Mouse (Mus musculus) cerebellum, postnatal 14 days (tissue): ENCODE results near the gene Gm11273.
"Not testable (repeated sequence)": the region's sequence is repeated elsewhere in the genome, so short reads cannot be mapped to it uniquely, and the experiment has no call there.

Experiments
- DNase-seq, 2 experiments: peaks; one replicate each; pipeline ENCODE4 v3.0.0; 2021; ENCODE audit warnings: mixed read lengths in 2 of 2

The Gm11273 gene

GRCm38 (mm10) chr13:21501182-21501581, at the start of gene Gm11273:
TSS of gene Gm11273 (minus strand) at chr13:21501418.
- not testable (repeated sequence) for DNase-seq

DNA sequence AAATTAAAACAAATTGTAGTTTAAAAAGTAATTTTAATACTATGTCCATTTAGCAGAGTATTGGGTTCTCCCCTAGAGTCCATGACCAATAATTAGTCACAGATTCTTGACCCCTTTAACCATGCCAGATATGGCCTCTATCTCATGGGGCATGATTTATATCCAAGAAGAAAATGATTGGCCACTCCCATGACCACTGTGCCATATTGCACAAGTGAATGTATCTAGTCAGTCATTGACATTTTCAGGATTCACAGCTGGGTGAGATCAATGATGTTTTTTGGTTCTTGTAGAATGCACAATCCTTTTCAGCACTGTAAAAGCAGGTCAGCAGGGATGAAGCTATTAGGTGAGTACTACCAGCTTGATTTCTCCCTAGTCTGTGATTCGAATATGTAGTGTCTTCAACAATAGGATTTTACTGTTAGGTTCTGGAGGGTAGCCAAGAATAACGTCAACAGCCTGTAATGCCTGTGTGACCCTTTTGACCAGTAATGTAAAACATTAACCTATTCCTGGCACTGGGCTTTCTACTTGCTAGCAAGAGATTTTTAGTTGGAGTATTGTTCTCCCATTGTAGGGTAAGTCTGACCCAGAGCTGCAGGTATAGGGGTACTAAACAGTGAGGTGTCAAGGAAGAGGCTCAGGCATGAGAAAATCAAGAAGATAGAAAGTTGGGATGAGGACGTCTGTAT, 49.3 kb upstream of the Gm11273 start:
- no peak for DNase-seq

- DNase-seq = no peak
These were observed 48.3 kb upstream of the Gm11273 start for GRCm38 (mm10) chr13:21549487-21549886.

GRCm38 (mm10) chr13:21542708-21543107, 41.5 kb upstream of the Gm11273 start, which contains the start of gene Olfr1366:
TSS of gene Olfr1366 (minus strand) at chr13:21542808.
- DNase-seq = no peak

- DNase-seq = peak; percentile 88 to 93
These were observed 29.6 kb upstream of the Gm11273 start, which contains the start of gene Zkscan8 for GRCm38 (mm10) chr13:21530781-21531201. TSS of gene Zkscan8 (minus strand) at chr13:21531120.

DNA sequence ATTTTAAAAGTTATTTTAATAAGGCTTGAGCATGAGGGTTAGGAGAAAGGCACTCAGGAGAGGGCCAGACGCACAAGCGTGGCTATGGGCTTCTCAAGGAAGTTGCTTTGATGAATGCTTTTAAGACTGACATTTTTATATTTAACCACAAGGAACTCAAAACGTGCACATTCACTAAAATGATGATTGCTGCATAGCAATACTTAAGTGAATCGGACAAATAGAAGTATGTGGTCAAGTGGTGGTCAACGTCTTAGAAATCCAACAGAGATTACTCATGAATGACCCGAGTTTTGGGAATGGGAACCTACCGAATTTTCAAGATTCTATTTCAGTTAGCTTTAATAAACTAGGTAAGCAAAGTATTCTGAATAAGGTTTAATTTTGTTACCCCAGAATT, 28.9 kb upstream of the Gm11273 start:
- DNase-seq = no peak

DNA sequence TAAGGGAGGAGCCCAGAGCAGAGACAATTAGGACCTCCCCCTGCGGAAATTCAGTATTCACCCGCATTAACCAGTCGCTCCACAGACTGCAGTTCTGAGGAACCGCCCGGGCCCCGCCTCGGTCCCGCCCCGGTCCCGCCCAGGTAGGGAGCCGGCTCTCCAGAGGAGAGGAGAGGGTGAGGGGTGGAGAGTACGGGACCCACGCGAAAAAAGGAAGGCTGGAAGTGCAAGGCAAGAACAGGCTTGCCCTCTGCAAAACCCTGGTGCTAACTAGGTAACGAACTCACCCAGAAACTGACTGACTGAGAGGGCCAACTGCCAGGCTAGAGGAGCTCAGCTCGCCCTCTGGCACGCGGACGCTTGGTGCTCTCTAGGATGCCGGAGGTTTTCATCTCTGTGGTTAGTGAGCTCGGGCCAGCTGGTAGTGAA, 5.0 kb upstream of the Gm11273 start:
- DNase-seq = peak; percentile 85 to 88

GRCm38 (mm10) chr13:21502296-21502695, 1.1 kb upstream of the Gm11273 start:
- no peak for DNase-seq

DNA sequence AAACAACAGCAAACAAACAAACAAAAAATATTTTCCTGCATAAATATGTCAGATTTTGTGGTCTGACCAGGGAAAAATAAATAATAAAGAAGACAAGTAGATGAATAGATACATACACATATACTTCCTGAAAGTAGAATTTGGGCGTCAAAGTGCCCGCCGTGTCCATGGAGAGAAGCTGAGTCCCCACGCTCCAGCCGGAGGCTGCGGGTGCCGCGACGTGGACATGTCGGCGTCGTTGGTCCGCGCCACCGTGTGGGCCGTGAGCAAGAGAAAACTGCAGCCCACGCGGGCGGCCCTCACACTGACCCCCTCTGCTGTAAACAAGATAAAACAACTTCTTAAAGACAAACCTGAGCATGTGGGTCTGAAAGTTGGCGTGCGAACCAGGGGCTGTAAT, 6.1 kb downstream of the Gm11273 start, which contains the start of gene AK157302:
TSS of gene AK157302 (plus strand) at position 144 of the 400 bp plus-strand sequence.
- DNase-seq = peak; percentile 7 to 36

DNA sequence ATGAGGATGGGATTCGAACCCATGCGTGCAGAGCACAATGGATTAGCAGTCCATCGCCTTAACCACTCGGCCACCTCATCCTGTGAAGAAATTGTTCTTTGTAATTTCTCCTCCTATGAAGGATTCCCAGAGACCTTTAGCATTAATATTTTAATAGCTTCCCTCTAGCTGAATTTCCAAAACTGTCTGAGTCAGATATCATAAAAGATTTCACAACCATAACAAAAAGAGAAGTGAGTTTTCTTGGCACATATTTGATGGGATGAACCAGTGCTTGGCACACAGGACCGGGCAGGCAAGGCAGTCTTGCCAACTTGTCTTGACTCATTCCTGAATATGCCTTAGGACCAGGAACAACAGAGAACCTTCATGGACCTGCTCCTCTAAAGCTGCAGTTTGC, 8.4 kb downstream of the Gm11273 start:
- no peak for DNase-seq

DNA sequence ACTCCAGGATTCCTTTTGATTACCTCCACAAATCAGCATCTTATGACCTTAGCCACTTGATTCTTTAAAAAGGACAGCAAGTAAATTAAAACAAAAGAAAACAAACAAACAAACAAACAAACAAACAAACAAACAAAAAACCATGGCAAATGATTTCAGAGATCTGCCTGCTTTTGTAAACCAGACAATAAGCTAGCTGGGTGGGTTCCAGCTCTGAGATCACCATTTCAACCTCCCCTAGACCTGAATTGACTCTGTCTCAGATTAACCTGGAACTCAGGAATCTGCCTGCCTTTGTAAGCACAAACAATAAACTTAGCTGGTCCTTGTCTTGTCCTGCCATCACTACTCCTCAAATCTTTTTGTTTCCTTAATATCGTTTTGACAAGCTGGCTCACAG, 14.3 kb downstream of the Gm11273 start:
- DNase-seq = no peak

DNA sequence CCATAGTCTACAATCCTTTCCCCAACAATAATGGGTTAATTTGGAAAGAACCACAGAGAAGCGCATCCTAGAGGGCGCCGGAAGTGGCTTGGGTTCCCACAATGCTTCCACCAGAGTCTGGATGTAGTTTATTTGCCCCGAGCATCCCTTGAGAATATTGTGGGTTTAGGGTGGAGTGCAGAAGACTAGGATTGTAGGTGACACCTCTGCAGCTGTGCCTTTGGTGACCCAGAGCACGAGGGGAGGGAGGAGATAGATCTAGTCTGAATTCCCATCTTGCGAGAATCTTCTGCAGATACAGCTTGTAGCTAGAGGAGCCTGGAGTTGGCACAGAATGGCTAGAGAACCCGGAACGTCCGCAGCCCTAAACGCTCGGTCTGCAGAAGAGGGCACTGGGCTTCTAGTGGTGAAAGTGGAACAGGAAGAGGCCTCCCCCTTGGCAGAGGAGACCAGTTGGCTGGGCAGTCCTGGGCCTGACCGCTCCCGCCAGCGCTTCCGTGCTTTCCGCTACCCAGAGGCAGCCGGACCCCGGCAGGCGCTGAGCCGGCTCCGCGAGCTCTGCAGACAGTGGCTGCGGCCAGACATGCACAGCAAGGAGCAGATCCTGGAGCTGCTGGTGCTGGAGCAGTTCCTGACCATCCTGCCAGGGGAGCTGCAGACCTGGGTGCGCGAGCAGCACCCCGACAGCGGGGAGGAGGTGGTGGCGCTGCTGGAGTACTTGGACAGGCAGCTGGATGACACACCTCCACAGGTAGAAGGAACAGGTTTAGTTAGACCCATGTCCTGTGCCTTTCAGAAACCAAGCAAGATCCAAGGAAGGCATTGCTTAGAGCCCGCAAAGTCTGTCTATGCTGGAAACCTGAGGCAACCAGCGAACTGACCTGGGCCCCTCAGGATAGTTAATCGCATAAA, 22.2 kb downstream of the Gm11273 start, which contains the start of the genes Zkscan4 and Gm10065:
TSS of gene Zkscan4 (plus strand) at position 149 of the 912 bp plus-strand sequence.
TSS of gene Gm10065 (minus strand) at position 683 of the 912 bp plus-strand sequence.
- DNase-seq = peak; percentile 83 to 86

- DNase-seq = no peak
These were observed 28.8 kb downstream of the Gm11273 start for GRCm38 (mm10) chr13:21472427-21472826.

GRCm38 (mm10) chr13:21469097-21469496, 32.1 kb downstream of the Gm11273 start:
- no peak for DNase-seq

DNA sequence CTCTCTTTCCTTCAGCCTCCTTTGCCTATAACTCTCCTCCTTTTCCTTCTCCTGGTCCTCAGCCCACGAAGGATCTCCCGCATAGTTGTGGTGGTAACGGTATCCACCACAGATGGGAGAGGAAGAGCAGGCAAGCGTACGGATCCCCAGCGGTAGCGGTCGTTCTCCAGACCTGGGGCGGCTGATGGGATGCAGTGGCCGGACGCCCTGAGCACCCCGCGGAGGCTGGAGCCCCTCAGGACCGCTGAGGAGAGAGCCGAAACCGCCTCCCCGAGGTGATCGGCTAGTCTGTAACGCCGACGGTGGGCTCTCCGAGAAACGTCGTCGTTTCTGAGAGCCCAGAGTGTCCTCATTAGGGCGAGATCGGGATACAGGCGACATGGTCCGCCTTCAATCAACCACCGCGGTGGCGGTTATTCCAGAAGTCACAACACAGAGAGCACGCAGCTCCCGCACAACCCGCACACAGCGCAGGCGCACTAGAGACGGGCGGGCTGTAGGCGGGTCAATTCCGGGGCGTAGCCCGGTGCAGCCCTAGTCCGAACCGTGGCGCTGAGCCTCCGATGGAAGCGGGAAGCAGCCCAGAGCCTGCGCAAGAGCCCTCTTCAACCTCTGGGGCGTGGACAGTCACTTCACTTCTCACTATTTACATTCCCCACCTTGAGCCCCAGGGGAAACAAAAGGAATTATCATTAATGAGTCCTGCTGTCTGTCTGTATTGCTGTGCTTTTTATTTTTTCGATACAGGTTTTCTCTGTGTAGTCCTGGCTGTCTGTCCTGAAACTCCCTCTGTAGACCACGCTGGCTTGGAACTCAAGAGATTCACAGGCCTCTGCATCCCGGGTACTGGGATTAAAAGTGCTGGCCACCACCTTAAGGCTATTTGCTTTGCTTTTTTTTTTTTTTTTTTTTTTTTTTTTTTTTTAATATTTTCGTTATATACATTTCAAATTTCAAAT, 32.9 kb downstream of the Gm11273 start, which contains the start of gene Nkapl:
TSS of gene Nkapl (minus strand) at position 449 of the 959 bp plus-strand sequence.
- DNase-seq = peak; percentile 85 to 87

DNA sequence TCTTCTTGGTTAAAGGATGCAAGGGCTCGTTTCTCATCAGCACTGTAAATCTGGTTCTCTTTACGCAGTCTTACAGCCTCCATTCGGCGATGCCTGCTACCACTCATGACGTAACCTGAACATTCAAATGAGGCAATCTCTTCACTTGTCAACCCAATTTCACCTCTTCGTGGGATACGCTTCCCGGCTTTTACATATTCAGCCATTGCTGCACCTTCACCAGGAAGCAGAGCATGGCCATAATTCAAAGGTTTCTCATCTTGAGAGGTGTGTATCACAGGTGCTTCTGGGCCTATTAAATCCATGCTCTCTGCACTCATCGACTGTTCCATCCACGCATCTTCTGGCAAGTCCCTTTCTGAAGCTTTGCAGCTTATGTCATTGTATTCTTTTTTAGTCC, 33.9 kb downstream of the Gm11273 start:
- DNase-seq = no peak

- DNase-seq = not testable (repeated sequence)
These were observed 38.7 kb downstream of the Gm11273 start for GRCm38 (mm10) chr13:21462516-21462915.

DNA sequence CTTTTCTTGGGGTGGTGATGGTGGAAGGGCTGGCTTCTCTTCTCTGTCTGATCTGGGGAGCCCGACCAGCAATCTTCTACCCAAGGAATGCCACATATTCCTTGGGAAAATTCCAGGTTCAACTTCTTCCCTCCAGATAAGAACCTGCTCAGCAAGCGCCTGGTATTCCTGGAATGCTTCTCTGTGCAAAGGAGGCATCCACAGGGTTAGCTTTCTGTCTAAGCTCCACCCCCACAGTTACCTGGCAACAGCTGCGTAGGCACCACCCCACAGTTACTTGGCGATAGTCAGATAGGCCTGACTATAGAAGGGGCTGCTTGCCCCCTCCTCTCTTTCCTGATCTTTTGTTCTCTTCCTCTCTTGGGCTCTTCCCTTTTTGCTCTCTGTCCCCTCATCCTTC, 44.9 kb downstream of the Gm11273 start:
- DNase-seq = no peak

DNA sequence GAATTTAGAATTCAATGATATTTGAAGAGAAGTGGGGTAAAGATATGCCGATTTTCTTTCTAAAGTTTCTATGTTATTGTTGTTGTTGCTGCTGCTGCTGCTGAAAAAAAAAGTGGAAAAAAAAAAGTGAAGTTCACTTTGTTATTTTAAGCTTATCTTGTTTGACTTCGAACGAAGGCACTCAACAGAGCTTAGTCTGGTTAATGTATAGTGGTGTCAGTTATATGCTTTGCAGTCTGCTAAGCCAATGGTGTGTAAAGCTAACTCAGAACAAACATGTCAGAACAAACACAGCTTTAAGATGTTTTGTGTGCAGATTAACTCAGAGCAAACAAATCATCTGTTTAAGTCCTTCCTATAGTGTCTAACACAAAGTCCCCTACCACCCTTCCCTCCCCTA, 47.1 kb downstream of the Gm11273 start:
- no peak for DNase-seq

DNA sequence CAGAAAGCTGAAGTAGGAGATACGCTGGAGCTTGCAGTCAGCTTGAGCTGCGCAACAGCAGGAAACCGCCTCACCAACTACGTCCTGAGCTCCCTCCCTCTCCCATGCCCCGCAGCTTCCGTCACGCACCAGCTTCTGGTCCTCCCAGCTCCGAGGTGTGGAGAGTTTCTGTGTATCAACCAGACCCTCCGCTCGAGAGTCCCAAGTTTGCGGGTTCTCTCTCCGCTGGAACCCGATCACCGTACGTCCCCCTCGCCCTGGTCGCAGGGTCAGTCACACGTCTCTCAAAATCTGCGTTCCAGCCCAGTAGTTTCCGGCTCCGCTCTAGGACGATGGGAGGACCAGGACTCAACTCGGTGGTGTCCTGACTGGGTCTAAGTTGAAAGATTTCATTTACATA, 47.8 kb downstream of the Gm11273 start, which contains the start of gene Zscan26:
TSS of gene Zscan26 (minus strand) at position 282 of the 400 bp plus-strand sequence.
- DNase-seq = peak; percentile 80 to 85

GRCm38 (mm10) chr13:21453042-21453441, 48.2 kb downstream of the Gm11273 start:
- DNase-seq = peak in 1 of 2 experiments; percentile 10
